Mouse (Mus musculus) spleen, adult 2 months (tissue): Measurements from ENCODE around the gene Egfem1.

ENCODE experiments used
- CTCF ChIP-seq: fragments of 200-500 bp; IDR thresholded peaks from 2 replicates; pipeline ENCODE4 v1.5.1; 2011; ENCODE audit warnings: mild to moderate bottlenecking, inconsistent platforms; ENCODE audit not compliant: insufficient read depth, insufficient read length, insufficient replicate concordance; ENCODE audit errors: extremely low read depth
- POLR2A ChIP-seq: fragments of 200-500 bp; IDR thresholded peaks from 2 replicates; pipeline ENCODE4 v1.6.1; 2011; ENCODE audit warnings: low read depth, low read length, inconsistent platforms

GRCm38 (mm10) chr3:29706816-29707215 lies 625.0 kb downstream of the Egfem1 start:
- no peak for TF ChIP-seq CTCF
- no peak for TF ChIP-seq POLR2A
